Mouse (Mus musculus) erythroblast, embryonic 14.5 days (primary cell): ENCODE measurements around the gene Sec31b.

Experiments used
- GATA1 ChIP-seq: IDR thresholded peaks from 2 replicates; pipeline ENCODE4 v1.6.1; 2012; ENCODE audit warnings: low read length, inconsistent platforms, mixed read lengths
- TAL1 ChIP-seq: IDR thresholded peaks from 3 replicates; pipeline ENCODE4 v1.6.1; 2012; ENCODE audit warnings: low read length, inconsistent platforms, mixed read lengths

GRCm38 (mm10) chr19:44578038-44578437 is 32.4 kb upstream of the Sec31b start:
- TF ChIP-seq GATA1 (no peak), TAL1 (no peak)
